Mouse (Mus musculus) heart, postnatal 0 days (tissue): ENCODE data around the gene Gm281.

Experiments
- CTCF ChIP-seq: IDR thresholded peaks from 2 replicates; pipeline ENCODE4 v1.5.1; 2016; ENCODE audit warnings: antibody characterized with exemption, control low read depth, low read depth
- EP300 ChIP-seq: IDR thresholded peaks from 2 replicates; pipeline ENCODE4 v1.6.1; 2016; ENCODE audit warnings: antibody characterized with exemption, low read depth

- TF ChIP-seq CTCF (no peak), EP300 (no peak)
Observed at GRCm38 (mm10) chr14:13778383-13778782, 135.9 kb downstream of the Gm281 start.
